ENCODE assay signal across 23 mouse cellular contexts in the genomic region with DNA sequence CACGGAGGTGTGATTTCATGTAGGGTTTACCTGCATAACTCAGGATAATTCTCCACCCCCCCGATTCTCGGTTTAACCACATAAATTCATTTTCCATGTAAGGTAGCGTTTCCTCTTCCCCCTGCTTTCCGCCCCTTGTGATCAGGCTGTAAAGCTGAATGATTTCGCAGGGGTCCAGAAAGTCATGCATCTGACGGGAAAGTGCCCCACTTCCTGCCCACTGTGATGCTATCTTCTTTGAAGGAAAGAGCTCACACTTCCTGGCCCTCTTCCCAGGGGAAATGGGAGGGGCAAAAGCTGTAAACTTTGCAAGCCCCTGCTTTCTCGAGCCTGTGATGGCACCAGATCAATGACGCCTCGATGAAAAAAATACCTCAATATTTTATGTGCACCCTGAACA.
A peak's percentile ranks its signal among the peaks of the same experiment; 100 is the strongest.
DNase-seq lines count a peak whose midpoint lies in the region; ATAC-seq lines count a peak whose summit lies in the region.
"Had no signal": no experiment of that assay in that cellular context is flagged by ENCODE, and none has a peak within 500 bp of the region (broad histone marks: within the 10 kb centered on the region; RNA-seq: fewer than 3 reads in every experiment).

No protein-coding gene starts in this region.

- 44% methylated on average over 10 of the region's 10 CpGs for WGBS in kidney, embryonic 15.5 days
- 55% methylated on average over 10 of the region's 10 CpGs for WGBS in lung, embryonic 16.5 days

- H3K27me3 ChIP-seq in kidney, embryonic 15.5 days: no peaks in the 10 kb centered on the region
- no peaks in the 10 kb centered on the region for H3K27me3 ChIP-seq in lung, embryonic 16.5 days (ENCODE audit: control insufficient read depth, insufficient read depth, low read depth, low read length)
- H3K27me3 ChIP-seq: hindbrain, embryonic 13.5 days; liver, embryonic 15.5 days; midbrain, embryonic 13.5 days; neural tube, embryonic 12.5 days; Patski had no signal

- no peak for ATAC-seq in kidney, embryonic 15.5 days (replicated peaks; ENCODE audit: low FRiP score)
- 0 out of 2 replicates have a peak, but pooled peaks have one; percentile 23 for ATAC-seq in lung, embryonic 16.5 days (ENCODE audit: low read depth)
- ATAC-seq: CD4-positive, CD25-positive, alpha-beta regulatory T cell, adult 4 months; forebrain, postnatal 0 days; midbrain, embryonic 13.5 days; Patski had no signal

- H3K4me1 ChIP-seq in kidney, embryonic 15.5 days: no peaks in the 10 kb centered on the region; the same call in 1 of the 2 replicates
- H3K4me1 ChIP-seq in lung, embryonic 16.5 days (replicated peaks; ENCODE audit: control insufficient read depth, insufficient read depth, low read length): no peaks in the 10 kb centered on the region
- H3K4me1 ChIP-seq: forebrain, embryonic 10.5 days; hindbrain, embryonic 13.5 days; liver, embryonic 15.5 days; midbrain, embryonic 13.5 days; neural tube, embryonic 12.5 days had no signal

- no peaks in the 10 kb centered on the region for H3K9me3 ChIP-seq in kidney, embryonic 15.5 days (replicated peaks)
- no peaks in the 10 kb centered on the region for H3K9me3 ChIP-seq in lung, embryonic 16.5 days (ENCODE audit: control insufficient read depth, low read length)
- H3K9me3 ChIP-seq: forebrain, embryonic 10.5 days; hindbrain, embryonic 13.5 days; liver, embryonic 15.5 days; midbrain, embryonic 13.5 days; neural tube, embryonic 12.5 days had no signal

- H3K27ac ChIP-seq in kidney, embryonic 15.5 days: 0 out of 2 replicates have a peak overlapping the region, but pooled peaks have one; percentile 27
- H3K27ac ChIP-seq in lung, embryonic 16.5 days (ENCODE audit: low read length): no peak overlapping the region
- H3K27ac ChIP-seq: forebrain, embryonic 10.5 days; hindbrain, embryonic 13.5 days; layer of hippocampus, adult 2 months; liver, embryonic 15.5 days; midbrain, embryonic 13.5 days; neural tube, embryonic 12.5 days had no signal

- no peaks in the 10 kb centered on the region for H3K36me3 ChIP-seq in kidney, embryonic 15.5 days
- H3K36me3 ChIP-seq in lung, embryonic 16.5 days (ENCODE audit: control insufficient read depth, insufficient read depth, low read length): no peaks in the 10 kb centered on the region
- H3K36me3 ChIP-seq: forebrain, embryonic 10.5 days; hindbrain, embryonic 13.5 days; liver, embryonic 15.5 days; midbrain, embryonic 13.5 days; neural tube, embryonic 12.5 days had no signal

- H3K4me3 ChIP-seq in kidney, embryonic 15.5 days (replicated peaks): no peak overlapping the region
- no peak overlapping the region for H3K4me3 ChIP-seq in lung, embryonic 16.5 days (ENCODE audit: low read length)
- H3K4me3 ChIP-seq: forebrain, embryonic 10.5 days; hindbrain, embryonic 13.5 days; layer of hippocampus, adult 2 months; liver, embryonic 15.5 days; midbrain, embryonic 13.5 days; neural tube, embryonic 12.5 days had no signal

- no peak overlapping the region for H3K4me2 ChIP-seq in kidney, embryonic 15.5 days
- H3K4me2 ChIP-seq in lung, embryonic 16.5 days (ENCODE audit: low read depth, low read length): no peak overlapping the region
- H3K4me2 ChIP-seq: hindbrain, embryonic 13.5 days; liver, embryonic 15.5 days; midbrain, embryonic 13.5 days; neural tube, embryonic 12.5 days had no signal

- intact Hi-C loops in left cerebral cortex, postnatal 36 days (cut with DNase I): no loop called here

- DNase-seq in embryo, embryonic 10 days (ENCODE audit: low spot score): peak; percentile 9
- no peak for DNase-seq in embryo, embryonic 10.5 days (ENCODE audit: low spot score)
- no peak for DNase-seq in kidney, adult 11 months
- no peak for DNase-seq in lung, postnatal 25 days (ENCODE audit: low spot score)
- no peak for DNase-seq in ovary, postnatal 10 days (ENCODE audit: low spot score)
- no peak for DNase-seq in left cerebral cortex, postnatal 36 days (ENCODE audit: low spot score in 2 of 2)
- DNase-seq: adrenal gland, adult 8-10 months; cerebellum, adult 11 months; cerebellum, postnatal 10 days; forebrain, postnatal 0 days; layer of hippocampus, postnatal 36 days; right cerebral cortex, adult 18-20 months; thymus, postnatal 4 days had no signal

- H3K9ac ChIP-seq in kidney, embryonic 15.5 days: no peak overlapping the region
- no peak overlapping the region for H3K9ac ChIP-seq in lung, embryonic 16.5 days (ENCODE audit: low read length)
- H3K9ac ChIP-seq: forebrain, postnatal 0 days; hindbrain, embryonic 13.5 days; liver, embryonic 15.5 days; midbrain, embryonic 13.5 days; neural tube, embryonic 12.5 days had no signal
